Mouse (Mus musculus): ENCODE measurements around the gene Anapc16. TPM values are rescaled to one million over a fixed set of nuclear protein-coding genes. Genes with fewer than 3 reads are reported as not detected.

The Anapc16 gene
- polyA plus RNA-seq, 1 experiment: 32.9 TPM

DNA sequence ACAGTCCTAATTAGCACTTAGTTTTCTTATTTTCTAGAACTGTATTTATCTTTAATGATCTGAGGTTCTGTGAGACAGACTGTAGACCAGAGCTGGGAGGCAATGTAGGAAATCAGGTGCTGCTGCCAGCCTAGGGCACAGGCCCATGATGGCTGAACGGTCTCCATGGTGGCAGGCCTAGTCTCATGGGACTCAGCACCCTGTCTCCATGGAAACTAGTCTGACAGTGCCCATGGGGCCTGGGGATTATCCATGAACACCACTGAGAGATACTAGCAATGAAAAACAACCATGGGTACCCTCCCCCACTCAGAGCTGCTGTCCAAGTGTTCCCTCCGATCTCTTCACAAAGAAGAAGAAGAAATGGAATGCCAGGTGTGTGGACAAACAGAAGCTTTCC is 29.1 kb upstream of the Anapc16 start:
- Histone ChIP-seq H3K27ac (ENCODE audit: control insufficient read depth, insufficient read depth, low read depth, low read length, poor library complexity) (no peak overlapping the region), H3K4me1 (ENCODE audit: control insufficient read depth, insufficient read depth, low read length) (no peaks in the 10 kb centered on the region), H3K4me3 (replicated peaks; ENCODE audit: control insufficient read depth, low read depth, low read length) (no peak overlapping the region)
- TF ChIP-seq CTCF (IDR thresholded peaks at IDR 0.05; ENCODE audit: control insufficient read depth, insufficient read depth, low read length) (no peak), POLR2A (IDR thresholded peaks at IDR 0.05; ENCODE audit: borderline replicate concordance, control insufficient read depth, low read depth, low read length) (no peak)
- 82% methylated on average over 2 of the region's 2 CpGs for WGBS

DNA sequence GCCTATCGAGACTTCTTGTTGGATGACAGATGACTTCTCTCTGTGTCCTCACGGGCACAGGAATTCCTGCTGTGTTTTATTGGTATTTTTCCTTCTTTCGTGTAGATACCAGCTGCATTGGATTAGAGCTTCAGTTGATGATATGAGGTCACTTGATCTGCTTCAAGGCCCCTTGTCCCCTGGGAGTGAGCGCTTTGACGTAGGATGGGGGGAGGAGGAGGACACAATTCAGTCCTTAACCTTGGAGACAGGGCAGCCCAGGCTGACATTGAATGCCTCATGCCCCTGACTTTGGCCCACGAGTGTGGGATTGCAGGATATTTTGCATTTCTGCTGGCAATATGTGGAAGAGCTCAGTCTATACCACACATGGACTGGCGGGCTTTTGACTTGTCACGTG is 28.6 kb upstream of the Anapc16 start:
- TF ChIP-seq POLR2A (IDR thresholded peaks at IDR 0.05; ENCODE audit: borderline replicate concordance, control insufficient read depth, low read depth, low read length) (no peak), CTCF (IDR thresholded peaks at IDR 0.05; ENCODE audit: control insufficient read depth, insufficient read depth, low read length) (no peak)
- 86% methylated on average over 8 of the region's 8 CpGs for WGBS
- no peak overlapping the region for H3K4me3 ChIP-seq (replicated peaks; ENCODE audit: control insufficient read depth, low read depth, low read length)
- no peak overlapping the region for H3K27ac ChIP-seq (ENCODE audit: control insufficient read depth, insufficient read depth, low read depth, low read length, poor library complexity)
- H3K4me1 ChIP-seq (ENCODE audit: control insufficient read depth, insufficient read depth, low read length): no peaks in the 10 kb centered on the region

DNA sequence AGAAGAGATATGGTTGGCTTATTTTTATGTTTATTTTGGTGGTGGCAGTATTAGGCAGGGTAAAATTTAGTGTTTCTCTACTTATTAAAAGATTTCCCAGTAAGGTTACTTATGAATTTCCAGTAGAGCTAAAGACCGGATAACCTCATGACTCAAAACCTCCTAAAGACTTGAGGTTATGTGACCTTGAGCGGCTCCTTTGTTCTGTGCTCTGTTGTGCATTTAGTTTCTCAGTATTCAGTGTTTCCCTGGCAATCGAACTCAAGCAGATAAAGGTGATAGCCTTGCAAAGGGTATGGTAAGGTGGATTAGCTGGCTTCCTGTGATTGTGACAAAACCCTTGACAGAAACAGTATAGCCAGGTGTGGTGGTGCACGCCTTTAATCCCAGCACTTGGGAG is 26.5 kb upstream of the Anapc16 start:
- WGBS: 85% methylated on average over 4 of the region's 4 CpGs
- no peak overlapping the region for H3K4me3 ChIP-seq (replicated peaks; ENCODE audit: control insufficient read depth, low read depth, low read length)
- TF ChIP-seq CTCF (IDR thresholded peaks at IDR 0.05; ENCODE audit: control insufficient read depth, insufficient read depth, low read length) (no peak), POLR2A (IDR thresholded peaks at IDR 0.05; ENCODE audit: borderline replicate concordance, control insufficient read depth, low read depth, low read length) (no peak)
- H3K4me1 ChIP-seq (ENCODE audit: control insufficient read depth, insufficient read depth, low read length): no peaks in the 10 kb centered on the region
- H3K27ac ChIP-seq (ENCODE audit: control insufficient read depth, insufficient read depth, low read depth, low read length, poor library complexity): no peak overlapping the region

DNA sequence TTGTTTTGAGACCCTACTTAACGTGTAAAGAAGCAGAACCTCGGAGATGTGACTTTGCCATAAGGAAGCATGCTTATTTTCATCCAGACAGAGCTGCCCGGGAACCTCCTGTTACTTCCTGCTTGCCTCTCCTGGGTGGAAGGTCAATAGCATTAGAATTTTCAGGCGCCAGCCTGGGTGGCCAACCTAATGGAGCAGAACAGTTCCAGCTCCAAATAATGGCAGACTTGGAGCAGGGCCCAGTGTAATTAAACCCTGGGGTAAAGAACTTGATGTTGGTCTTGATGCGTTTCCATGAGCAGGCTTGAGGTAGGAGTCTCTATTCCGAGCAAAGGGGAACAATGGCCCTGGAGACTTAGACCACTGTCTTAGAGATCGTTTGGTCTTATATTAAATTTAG is 26.0 kb upstream of the Anapc16 start:
- Histone ChIP-seq H3K4me1 (ENCODE audit: control insufficient read depth, insufficient read depth, low read length) (no peaks in the 10 kb centered on the region), H3K27ac (ENCODE audit: control insufficient read depth, insufficient read depth, low read depth, low read length, poor library complexity) (no peak overlapping the region), H3K4me3 (replicated peaks; ENCODE audit: control insufficient read depth, low read depth, low read length) (no peak overlapping the region)
- TF ChIP-seq POLR2A (IDR thresholded peaks at IDR 0.05; ENCODE audit: borderline replicate concordance, control insufficient read depth, low read depth, low read length): no peak
- 86% methylated on average over 7 of the region's 7 CpGs for WGBS

DNA sequence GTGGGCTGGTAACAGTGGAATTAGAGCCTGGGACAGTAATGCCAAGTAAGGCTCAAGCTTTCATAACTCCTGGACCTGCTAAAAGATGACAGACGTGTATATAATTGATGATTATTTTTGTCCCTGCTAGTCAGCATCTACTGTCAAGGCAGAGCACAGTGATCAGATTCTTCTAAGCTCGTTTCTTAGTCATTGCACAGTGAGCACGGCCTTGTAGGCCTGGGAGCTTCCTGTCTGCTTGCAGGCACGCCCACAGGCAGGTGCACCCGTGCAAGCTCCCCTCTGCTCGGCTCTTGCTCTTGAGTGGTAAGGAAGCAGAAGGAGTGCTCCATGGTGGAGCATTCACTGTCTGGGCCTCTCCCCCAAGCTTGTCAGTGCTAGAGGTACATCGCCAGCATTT is 25.2 kb upstream of the Anapc16 start:
- H3K4me3 ChIP-seq (replicated peaks; ENCODE audit: control insufficient read depth, low read depth, low read length): no peak overlapping the region
- H3K4me1 ChIP-seq (ENCODE audit: control insufficient read depth, insufficient read depth, low read length): no peaks in the 10 kb centered on the region
- TF ChIP-seq CTCF (IDR thresholded peaks at IDR 0.05; ENCODE audit: control insufficient read depth, insufficient read depth, low read length) (no peak), POLR2A (IDR thresholded peaks at IDR 0.05; ENCODE audit: borderline replicate concordance, control insufficient read depth, low read depth, low read length) (no peak)
- no peak overlapping the region for H3K27ac ChIP-seq (ENCODE audit: control insufficient read depth, insufficient read depth, low read depth, low read length, poor library complexity)
- 53% methylated on average over 7 of the region's 7 CpGs for WGBS

DNA sequence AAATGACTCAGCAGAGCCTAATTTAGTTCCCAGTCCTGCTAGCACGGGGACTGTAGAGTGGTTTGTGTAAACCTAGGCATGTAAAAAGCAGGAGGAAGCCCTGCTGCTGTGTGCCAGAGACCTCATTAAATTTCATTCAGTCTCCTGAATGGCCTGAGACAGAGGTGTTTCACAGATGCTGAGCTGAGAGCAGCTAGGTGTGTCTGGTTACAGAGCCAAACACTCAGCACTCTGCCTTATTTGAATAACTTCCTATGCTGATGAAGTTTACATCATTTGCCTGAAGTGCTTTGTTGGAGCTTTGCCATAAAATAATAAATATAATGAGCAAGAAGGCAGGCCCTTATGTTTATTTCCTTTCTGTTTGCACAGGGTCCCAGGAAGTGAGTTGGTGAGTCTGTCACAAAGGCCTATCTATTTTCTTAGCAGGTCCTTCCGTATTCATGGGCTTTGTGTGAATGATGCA is 24.7 kb upstream of the Anapc16 start:
- 58% methylated on average over 2 of the region's 2 CpGs for WGBS
- Histone ChIP-seq H3K27ac (ENCODE audit: control insufficient read depth, insufficient read depth, low read depth, low read length, poor library complexity) (no peak overlapping the region), H3K4me3 (replicated peaks; ENCODE audit: control insufficient read depth, low read depth, low read length) (no peak overlapping the region), H3K4me1 (ENCODE audit: control insufficient read depth, insufficient read depth, low read length) (no peaks in the 10 kb centered on the region)
- TF ChIP-seq CTCF (IDR thresholded peaks at IDR 0.05; ENCODE audit: control insufficient read depth, insufficient read depth, low read length): no peak

DNA sequence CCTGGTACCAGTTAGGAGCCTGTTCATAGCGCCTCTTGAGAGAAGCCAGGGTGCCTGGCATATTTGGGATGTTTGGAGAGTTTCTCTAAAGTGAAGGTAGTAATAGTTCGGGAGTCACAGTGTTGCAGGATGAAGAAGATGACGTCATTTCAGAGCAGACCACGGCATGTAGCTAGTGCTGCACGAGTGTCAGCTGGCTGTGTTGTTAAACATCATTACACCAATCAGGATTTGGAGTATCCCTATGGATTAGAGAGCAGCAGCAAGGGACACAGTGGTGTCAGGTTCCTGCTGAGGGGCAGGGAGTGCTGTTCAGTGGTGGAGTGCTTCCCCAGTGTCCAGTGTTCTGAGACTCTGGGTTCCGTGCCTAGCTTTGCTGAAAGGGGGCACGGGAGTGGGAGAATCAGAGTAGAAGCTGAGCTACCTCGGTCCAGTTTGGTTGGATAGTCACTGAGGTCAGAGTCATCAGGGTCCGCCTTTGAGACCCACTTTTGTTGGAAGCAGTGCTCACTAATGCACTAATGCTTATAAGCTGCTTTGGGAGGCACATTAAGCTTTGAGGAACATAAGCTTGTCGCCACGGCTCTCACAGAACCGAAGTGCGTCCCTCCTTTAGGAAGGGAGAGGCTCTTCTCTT is 23.9 kb upstream of the Anapc16 start:
- TF ChIP-seq CTCF (IDR thresholded peaks at IDR 0.05; ENCODE audit: control insufficient read depth, insufficient read depth, low read length): no peak
- TF ChIP-seq POLR2A (IDR thresholded peaks at IDR 0.05; ENCODE audit: borderline replicate concordance, control insufficient read depth, low read depth, low read length): no peak
- 80% methylated on average over 13 of the region's 13 CpGs for WGBS
- no peak overlapping the region for H3K4me3 ChIP-seq (replicated peaks; ENCODE audit: control insufficient read depth, low read depth, low read length)
- no peaks in the 10 kb centered on the region for H3K4me1 ChIP-seq (ENCODE audit: control insufficient read depth, insufficient read depth, low read length)
- H3K27ac ChIP-seq (ENCODE audit: control insufficient read depth, insufficient read depth, low read depth, low read length, poor library complexity): no peak overlapping the region

DNA sequence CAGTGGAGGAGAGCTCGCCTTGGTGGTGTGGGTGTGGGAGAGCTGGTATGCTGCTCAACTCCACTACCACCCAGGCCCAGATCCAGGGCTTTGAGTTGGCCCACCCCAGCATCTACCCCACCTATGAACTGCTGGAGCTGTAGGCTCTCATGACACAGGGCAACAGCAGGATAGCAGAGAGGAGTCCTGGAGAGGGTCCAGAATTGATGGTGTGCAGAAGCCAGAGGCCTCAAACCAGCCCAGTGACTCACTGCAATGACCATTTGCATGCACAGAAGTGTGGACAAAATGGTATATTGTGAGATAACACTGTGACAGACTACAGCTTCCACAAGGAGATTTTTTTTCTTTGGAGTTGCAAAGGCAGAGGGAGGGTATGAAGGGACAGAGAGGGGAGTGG is 20.8 kb upstream of the Anapc16 start:
- TF ChIP-seq POLR2A (IDR thresholded peaks at IDR 0.05; ENCODE audit: borderline replicate concordance, control insufficient read depth, low read depth, low read length) (no peak), CTCF (IDR thresholded peaks at IDR 0.05; ENCODE audit: control insufficient read depth, insufficient read depth, low read length) (no peak)
- no peak overlapping the region for H3K27ac ChIP-seq (ENCODE audit: control insufficient read depth, insufficient read depth, low read depth, low read length, poor library complexity)
- 72% methylated on average over 1 of the region's 1 CpGs for WGBS
- no peaks in the 10 kb centered on the region for H3K4me1 ChIP-seq (ENCODE audit: control insufficient read depth, insufficient read depth, low read length)
- H3K4me3 ChIP-seq (replicated peaks; ENCODE audit: control insufficient read depth, low read depth, low read length): no peak overlapping the region

DNA sequence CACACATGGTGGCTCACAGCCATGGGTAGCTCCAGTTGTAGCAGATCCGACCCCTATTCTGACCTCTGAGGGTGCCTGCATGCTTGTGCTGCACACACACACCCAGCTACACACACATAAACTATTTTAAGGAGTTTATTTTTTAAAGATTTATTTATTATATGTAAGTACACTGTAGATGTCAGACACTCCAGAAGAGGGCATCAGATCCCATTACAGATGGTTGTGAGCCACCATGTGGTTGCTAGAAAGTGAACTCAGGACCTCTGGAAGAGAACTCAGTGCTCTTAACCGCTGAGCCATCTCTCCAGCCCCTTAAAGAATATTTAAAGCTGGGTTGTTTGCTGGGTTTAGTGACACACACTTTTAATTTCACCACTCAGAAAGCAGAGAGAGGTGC is 16.4 kb upstream of the Anapc16 start:
- Histone ChIP-seq H3K4me1 (ENCODE audit: control insufficient read depth, insufficient read depth, low read length) (no peaks in the 10 kb centered on the region), H3K27ac (ENCODE audit: control insufficient read depth, insufficient read depth, low read depth, low read length, poor library complexity) (no peak overlapping the region), H3K4me3 (replicated peaks; ENCODE audit: control insufficient read depth, low read depth, low read length) (no peak overlapping the region)
- 76% methylated on average over 2 of the region's 2 CpGs for WGBS
- TF ChIP-seq CTCF (IDR thresholded peaks at IDR 0.05; ENCODE audit: control insufficient read depth, insufficient read depth, low read length): no peak
- TF ChIP-seq POLR2A (IDR thresholded peaks at IDR 0.05; ENCODE audit: borderline replicate concordance, control insufficient read depth, low read depth, low read length): no peak

All from bone marrow, adult 2 months (tissue).